Mouse (Mus musculus) embryonic stem cell, embryonic (primary cell): ENCODE measurements around the gene Peli2.

Experiments used
- CTCF ChIA-PET, 4 experiments: fragments of 300-600 bp in 2 of 4; fragments of 350-600 bp in 2 of 4; sonication (Branson Sonifier 250); formaldehyde crosslinking; loops; one replicate each; lab custom pipeline; 2022; ENCODE audit warnings: inconsistent platforms in 2 of 4; lab: Charles Lee
- POLR2A ChIA-PET, 4 experiments: fragments of 300-600 bp in 2 of 4; fragments of 350-600 bp in 2 of 4; sonication (Branson Sonifier 250); formaldehyde crosslinking; loops; one replicate each; lab custom pipeline; 2022; ENCODE audit warnings: antibody characterized with exemption in 4 of 4, inconsistent platforms in 1 of 4; lab: Charles Lee

Gene Peli2

GRCm38 (mm10) chr14:48197287-48197686 is 76.7 kb downstream of the Peli2 start:
- POLR2A ChIA-PET = interaction anchor here in 1 of 4 experiments (0.8 kb wide), 1 partner anchor 9 kb away, joined by 3 read pairs; no protein-coding TSS in a partner anchor
- CTCF ChIA-PET = no interaction called here

- ChIA-PET CTCF (no interaction called here), POLR2A (interaction anchor here in 1 of 4 experiments (0.8 kb wide), 1 partner anchor 10 kb away, joined by 3 read pairs; no protein-coding TSS in a partner anchor)
Observed at GRCm38 (mm10) chr14:48198190-48198954, 77.7 kb downstream of the Peli2 start.

- POLR2A ChIA-PET = no interaction called here
Observed at GRCm38 (mm10) chr14:48198957-48199356, 78.3 kb downstream of the Peli2 start.

GRCm38 (mm10) chr14:48199506-48199905 is 78.9 kb downstream of the Peli2 start:
- ChIA-PET POLR2A (interaction anchor here in 1 of 4 experiments (0.6 kb wide), 1 partner anchor 922 kb away, joined by 3 read pairs; no protein-coding TSS in a partner anchor), CTCF (interaction anchor here in 1 of 4 experiments (0.6 kb wide), 1 partner anchor 45 kb away, joined by 3 read pairs; no protein-coding TSS in a partner anchor)

More at GRCm38 (mm10) chr14:48198957-48199356, 78.3 kb downstream of the Peli2 start:
- CTCF ChIA-PET = no interaction called here

- ChIA-PET POLR2A (no interaction called here), CTCF (interaction anchor here in 1 of 4 experiments (0.6 kb wide), 1 partner anchor 44 kb away, joined by 3 read pairs; no protein-coding TSS in a partner anchor)
Observed at GRCm38 (mm10) chr14:48200291-48200690, 79.7 kb downstream of the Peli2 start.

- POLR2A ChIA-PET = no interaction called here
- CTCF ChIA-PET = no interaction called here
Observed at GRCm38 (mm10) chr14:48200788-48201187, 80.2 kb downstream of the Peli2 start.

GRCm38 (mm10) chr14:48201403-48201802 is 80.8 kb downstream of the Peli2 start:
- CTCF ChIA-PET = interaction anchor here in 1 of 4 experiments (0.6 kb wide), 1 partner anchor 58 kb away, joined by 3 read pairs; no protein-coding TSS in a partner anchor
- POLR2A ChIA-PET = interaction anchor here in 1 of 4 experiments (0.9 kb wide), 1 partner anchor 9 kb away, joined by 4 read pairs; no protein-coding TSS in a partner anchor

GRCm38 (mm10) chr14:48202096-48203036 is 81.7 kb downstream of the Peli2 start:
- ChIA-PET CTCF (interaction anchor here in 1 of 4 experiments (0.6 kb wide), 1 partner anchor 59 kb away, joined by 3 read pairs; no protein-coding TSS in a partner anchor), POLR2A (interaction anchor here in 1 of 4 experiments (0.5 to 1.2 kb wide), 2 partner anchors 11 to 23 kb away, joined by 3 read pairs; no protein-coding TSS in a partner anchor)

GRCm38 (mm10) chr14:48205044-48205443 is 84.4 kb downstream of the Peli2 start:
- CTCF ChIA-PET = interaction anchor here in 1 of 4 experiments (0.5 kb wide), 1 partner anchor 41 kb away, joined by 4 read pairs; no protein-coding TSS in a partner anchor

GRCm38 (mm10) chr14:48205635-48206034 is 85.0 kb downstream of the Peli2 start:
- CTCF ChIA-PET = no interaction called here
- POLR2A ChIA-PET = interaction anchor here in 3 of 4 experiments (0.7 to 0.9 kb wide), 3 partner anchors 18 to 548 kb away, joined by 3 to 6 read pairs (median 4); no protein-coding TSS in a partner anchor

More at GRCm38 (mm10) chr14:48205044-48205443, 84.4 kb downstream of the Peli2 start:
- POLR2A ChIA-PET = no interaction called here

- ChIA-PET CTCF (no interaction called here), POLR2A (interaction anchor here in 2 of 4 experiments (0.5 to 1.6 kb wide), 3 partner anchors 12 to 96 kb away, joined by 3 to 5 read pairs (median 4); no protein-coding TSS in a partner anchor)
Observed at GRCm38 (mm10) chr14:48207119-48207518, 86.5 kb downstream of the Peli2 start.

- CTCF ChIA-PET = no interaction called here
- POLR2A ChIA-PET = interaction anchor here in 1 of 4 experiments (1.0 to 1.6 kb wide), 2 partner anchors 13 to 43 kb away, joined by 4 to 5 read pairs; no protein-coding TSS in a partner anchor
Observed at GRCm38 (mm10) chr14:48207746-48208640, 87.4 kb downstream of the Peli2 start.

GRCm38 (mm10) chr14:48209436-48209835 is 88.8 kb downstream of the Peli2 start:
- POLR2A ChIA-PET = no interaction called here

GRCm38 (mm10) chr14:48210089-48210488 is 89.5 kb downstream of the Peli2 start:
- ChIA-PET CTCF (interaction anchor here in 1 of 4 experiments (0.5 kb wide), 1 partner anchor 694 kb away, joined by 6 read pairs; no protein-coding TSS in a partner anchor), POLR2A (interaction anchor here in 1 of 4 experiments (1.1 to 1.2 kb wide), 2 partner anchors 9 to 22 kb away, joined by 4 read pairs; no protein-coding TSS in a partner anchor)

More at GRCm38 (mm10) chr14:48209436-48209835, 88.8 kb downstream of the Peli2 start:
- CTCF ChIA-PET = no interaction called here

GRCm38 (mm10) chr14:48211526-48211925 is 90.9 kb downstream of the Peli2 start:
- CTCF ChIA-PET = no interaction called here
- POLR2A ChIA-PET = interaction anchor here in 1 of 4 experiments (0.5 kb wide), 1 partner anchor 381 kb away, joined by 3 read pairs; no protein-coding TSS in a partner anchor

- ChIA-PET CTCF (no interaction called here), POLR2A (no interaction called here)
Observed at GRCm38 (mm10) chr14:48212839-48213238, 92.2 kb downstream of the Peli2 start.

GRCm38 (mm10) chr14:48213593-48213992 is 93.0 kb downstream of the Peli2 start:
- CTCF ChIA-PET = no interaction called here
- POLR2A ChIA-PET = no interaction called here
